Mouse (Mus musculus) heart, adult 9 months (tissue): ENCODE results near the gene Dph3.

Source experiments
- DNase-seq, 2 experiments: peaks; one replicate each; pipeline ENCODE4 v3.0.0; 2022; ENCODE audit warnings: low spot score in 2 of 2

The Dph3 gene

DNA sequence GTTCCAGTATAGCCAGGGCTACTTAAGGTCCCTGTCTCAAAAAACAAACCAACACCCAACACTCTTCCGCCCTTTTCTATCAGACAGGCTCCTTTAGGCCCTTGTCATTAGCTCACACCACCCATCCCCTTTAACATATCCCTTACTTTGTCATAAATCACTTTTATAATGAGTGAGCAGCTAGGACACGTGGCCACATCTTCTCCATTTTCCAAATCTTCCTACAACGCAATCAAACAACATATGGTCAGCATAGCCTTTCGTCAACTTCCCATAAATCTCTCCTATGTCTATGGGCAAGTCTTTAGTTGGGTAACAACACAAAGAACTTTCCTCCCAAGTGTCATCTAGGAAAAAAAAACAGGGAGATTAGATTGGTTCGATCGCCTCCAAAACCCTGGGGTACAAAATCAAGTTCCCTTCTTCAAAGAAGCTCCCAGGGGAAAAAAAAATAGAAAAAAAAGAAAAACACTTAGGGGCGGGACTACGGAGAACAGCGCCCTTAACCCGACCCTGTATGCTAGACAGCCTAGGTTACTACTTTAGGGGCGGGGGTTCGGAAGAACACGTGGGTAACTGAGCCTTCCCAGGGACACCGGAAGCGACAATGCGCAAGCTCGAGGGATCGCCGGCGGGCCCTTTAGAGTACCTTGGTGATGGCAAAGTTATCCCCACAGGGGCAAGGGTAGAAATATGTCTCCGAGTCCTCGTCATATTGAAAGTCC, 606 bp downstream of the Dph3 start, which contains the start of gene Oxnad1:
Gene Oxnad1 (plus strand): TSS at position 614 of the 725 bp plus-strand sequence.
- no peak for DNase-seq

DNA sequence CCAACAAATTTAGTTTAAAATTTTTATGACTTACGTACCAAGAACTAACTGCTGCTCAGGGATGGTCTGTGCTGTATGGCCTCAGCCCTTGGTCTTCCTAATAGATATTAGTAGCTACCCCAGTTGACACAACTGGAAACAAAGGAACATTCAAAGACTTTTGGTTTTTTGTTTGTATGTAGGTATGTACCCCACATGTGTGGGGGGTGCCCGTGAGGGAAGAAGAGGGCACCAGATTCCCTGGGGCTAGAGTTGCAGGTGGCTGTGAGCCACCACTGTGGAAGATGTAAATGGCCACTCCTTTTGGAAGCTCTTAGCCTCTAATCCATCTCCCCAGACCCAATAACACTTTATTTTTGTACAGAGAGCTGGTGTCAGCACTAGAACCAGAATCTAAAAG, 2.1 kb downstream of the Dph3 start:
- no peak for DNase-seq

- no peak for DNase-seq
Observed at GRCm38 (mm10) chr14:32082891-32083290, 2.6 kb downstream of the Dph3 start.

DNA sequence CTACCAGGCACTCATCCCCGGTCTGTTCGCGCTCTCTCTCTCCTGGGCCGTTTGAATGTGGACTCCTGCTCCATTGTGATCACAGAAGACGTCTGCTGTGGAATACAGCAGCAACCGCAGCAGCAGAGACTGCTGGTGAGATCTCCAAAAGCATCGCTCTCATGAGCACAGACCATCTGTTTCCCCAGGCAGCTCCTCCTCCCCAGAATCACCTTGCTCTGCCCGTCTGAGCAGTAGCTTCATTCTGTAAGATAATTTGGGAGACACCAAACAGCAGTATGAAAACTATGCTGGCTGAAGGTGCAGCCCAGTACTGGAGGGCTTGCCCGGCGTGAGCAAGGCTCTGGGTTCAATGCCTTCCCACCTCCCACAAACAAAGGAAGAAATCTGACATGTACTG, 4.5 kb downstream of the Dph3 start:
- no peak for DNase-seq

DNA sequence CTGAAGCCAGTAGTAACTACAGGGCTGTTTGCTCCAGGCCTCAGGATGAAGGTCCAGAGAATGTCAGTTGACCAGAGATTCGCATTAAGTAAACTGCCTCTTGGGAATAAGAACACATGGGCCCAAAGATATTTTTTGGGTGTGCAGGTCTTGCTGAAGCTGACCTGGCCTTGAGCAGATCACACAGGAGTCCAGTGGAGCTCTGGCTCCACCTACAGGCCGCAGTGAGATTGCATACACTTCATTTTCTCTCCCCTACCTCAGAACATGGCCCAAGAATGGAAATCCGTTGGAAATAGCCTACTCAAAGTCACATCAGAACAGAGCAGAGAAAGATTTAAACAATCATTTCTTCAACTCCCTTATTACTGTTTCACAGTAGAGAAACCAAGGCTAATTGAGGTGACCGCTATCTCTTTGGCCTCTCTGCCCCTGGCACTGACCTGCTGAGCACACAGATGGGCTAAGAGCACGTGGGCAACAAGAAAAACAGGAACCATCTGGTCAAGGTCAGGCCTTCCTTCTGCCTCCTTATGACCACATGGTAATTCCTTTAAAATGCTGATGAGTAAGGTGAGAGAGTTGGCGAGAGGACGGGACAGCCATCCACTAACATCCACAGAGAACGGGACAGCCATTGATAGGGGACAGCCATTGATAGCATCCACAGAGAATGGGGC, 8.5 kb downstream of the Dph3 start:
- peak; percentile 49 to 65 for DNase-seq

DNA sequence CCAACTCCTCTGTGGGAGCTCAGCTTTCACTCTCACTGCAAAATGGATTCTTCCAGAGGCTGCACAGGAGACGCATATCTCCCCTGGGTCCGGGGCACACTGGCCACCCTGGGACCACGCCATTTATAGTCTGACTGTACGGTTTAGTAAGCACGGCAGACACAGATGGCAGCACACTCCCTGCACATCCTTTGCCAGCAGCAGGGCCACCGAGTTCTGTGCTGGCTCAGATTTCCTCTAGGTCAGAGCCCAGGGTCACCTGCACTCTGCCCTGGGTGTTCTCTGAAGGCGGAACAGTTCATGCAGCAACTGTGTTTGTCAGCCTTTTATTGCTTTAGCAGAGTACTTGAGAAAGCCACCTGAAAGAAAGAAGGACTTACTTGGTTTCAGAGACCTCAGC, 11.6 kb downstream of the Dph3 start:
- no peak for DNase-seq

DNA sequence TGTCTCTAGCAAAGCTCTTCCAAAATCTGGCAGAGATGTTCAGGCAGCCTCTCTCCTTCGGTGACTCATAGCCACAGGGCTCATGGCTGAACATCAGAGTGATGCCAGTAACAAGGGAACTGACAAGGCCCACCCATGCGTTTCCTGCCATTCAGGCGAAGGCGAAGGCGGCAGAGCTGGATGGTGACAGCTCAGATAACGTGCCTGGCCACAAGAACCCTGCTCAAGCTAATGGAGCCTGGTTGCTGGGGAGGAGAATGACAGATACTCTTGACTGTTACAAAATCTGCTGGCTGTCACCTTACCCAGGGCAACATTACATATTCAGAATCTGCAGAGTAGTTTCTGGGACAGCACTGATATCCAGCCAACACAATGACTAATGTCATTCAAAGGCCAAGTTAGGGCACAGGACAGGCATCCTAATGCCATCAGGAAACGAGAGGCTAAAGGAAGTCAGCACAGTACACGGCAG, 12.3 kb downstream of the Dph3 start:
- peak; percentile 76 to 78 for DNase-seq

DNA sequence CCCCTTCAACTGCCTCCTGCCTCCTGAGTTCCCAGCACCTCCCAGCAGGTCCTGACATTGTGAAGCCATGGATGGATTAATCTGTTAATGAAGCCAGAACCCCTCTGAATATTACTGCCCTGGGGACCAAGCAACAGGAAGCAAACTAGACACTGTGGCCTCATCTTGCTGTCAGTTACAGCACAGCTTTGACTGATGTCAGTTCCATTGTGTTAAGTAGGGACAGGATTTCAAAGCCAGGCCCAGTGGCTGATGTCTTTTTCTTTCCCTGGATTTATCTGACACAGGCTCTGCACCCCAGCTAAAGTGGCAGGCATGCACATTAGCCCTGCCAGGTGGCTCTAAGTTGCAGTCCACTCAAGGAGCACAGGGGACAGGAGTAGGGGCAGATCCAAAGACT, 12.7 kb downstream of the Dph3 start:
- peak in 1 of 2 experiments; percentile 23 for DNase-seq

DNA sequence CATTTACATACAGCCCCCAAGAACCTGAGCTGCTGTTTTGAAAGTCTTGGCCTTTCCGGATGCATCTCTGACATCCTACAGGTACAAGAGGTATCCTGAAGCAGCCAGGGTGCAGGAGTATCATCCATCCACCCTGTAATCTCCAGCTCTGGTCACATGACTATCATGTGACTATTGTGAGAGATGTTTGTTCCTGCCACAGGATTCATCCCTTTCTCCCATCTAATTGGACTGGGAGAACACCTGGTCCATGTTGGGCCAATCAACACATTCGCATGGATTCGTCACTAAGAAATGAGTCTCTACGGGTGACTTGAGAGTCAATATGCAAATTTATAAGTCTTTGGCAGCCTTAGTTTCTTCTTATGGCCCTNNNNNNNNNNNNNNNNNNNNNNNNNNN, 24.1 kb downstream of the Dph3 start:
- DNase-seq, result no peak

GRCm38 (mm10) chr14:32057664-32058063, 27.9 kb downstream of the Dph3 start:
- DNase-seq, result no peak

DNA sequence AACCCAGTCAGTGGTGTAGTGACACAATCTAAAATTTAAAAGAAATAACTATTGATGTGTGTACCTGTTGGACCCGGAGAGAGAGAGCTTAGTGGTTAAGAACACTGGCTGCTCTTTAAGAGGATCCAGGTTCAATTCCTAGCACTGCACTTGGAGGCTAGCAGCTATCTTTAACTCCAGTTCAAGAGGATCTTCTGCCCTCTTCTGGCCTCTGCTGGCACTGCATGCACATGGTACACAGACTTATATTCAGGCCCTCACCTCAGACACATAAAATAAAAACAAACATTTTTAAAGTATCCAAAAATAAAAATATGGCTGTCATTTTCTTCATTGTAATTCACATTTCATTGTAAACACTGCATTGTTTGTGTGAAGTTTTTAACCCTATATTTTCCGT, 28.9 kb downstream of the Dph3 start:
- peak in 1 of 2 experiments; percentile 17 for DNase-seq

GRCm38 (mm10) chr14:32055781-32056180, 29.7 kb downstream of the Dph3 start:
- DNase-seq, result peak; percentile 41 to 42

GRCm38 (mm10) chr14:32054788-32055187, 30.7 kb downstream of the Dph3 start:
- DNase-seq, result no peak

- no peak for DNase-seq
Observed at GRCm38 (mm10) chr14:32053895-32054294, 31.6 kb downstream of the Dph3 start.

DNA sequence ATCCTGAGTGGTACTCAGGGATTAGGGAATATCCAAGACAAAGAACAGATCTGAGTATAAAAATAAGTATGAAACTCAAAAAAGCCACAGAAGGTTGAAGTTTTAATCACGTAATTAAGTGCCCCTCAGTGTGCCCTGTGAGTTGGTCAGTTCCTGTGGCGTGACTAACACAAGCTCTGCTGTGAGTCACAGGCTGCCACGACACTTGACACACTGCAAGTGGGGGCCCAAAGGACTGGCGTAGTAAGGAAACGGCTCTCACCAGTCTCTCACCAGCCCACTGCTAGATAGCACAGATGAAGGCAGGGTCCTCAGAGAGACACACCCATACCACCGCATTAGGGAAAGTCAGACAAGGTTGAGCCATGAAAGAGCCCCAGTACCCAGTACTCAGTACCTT, 35.4 kb downstream of the Dph3 start:
- DNase-seq, result no peak

DNA sequence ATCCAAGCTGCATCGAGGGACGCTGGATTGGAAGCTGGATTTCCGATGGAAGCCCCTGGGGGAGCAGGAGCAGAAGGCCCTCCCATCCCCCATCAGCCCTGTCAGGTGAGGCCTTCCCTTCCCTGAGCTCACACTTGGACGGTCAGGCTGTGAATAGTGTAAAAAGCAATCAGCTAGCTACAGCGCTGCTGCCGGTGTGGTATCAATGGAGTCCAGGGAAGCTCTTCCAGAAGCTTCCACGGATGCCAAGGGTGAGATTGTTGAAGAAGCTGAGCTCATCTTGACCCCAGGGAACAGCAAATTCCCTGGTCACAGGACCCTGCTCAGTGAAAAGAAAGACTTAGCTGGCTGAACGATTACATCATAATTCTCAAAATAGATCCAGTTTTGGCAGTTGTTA, 39.2 kb downstream of the Dph3 start:
- DNase-seq, result peak in 1 of 2 experiments; percentile 22

- DNase-seq, result no peak
Observed at GRCm38 (mm10) chr14:32042108-32042507, 43.4 kb downstream of the Dph3 start.

DNA sequence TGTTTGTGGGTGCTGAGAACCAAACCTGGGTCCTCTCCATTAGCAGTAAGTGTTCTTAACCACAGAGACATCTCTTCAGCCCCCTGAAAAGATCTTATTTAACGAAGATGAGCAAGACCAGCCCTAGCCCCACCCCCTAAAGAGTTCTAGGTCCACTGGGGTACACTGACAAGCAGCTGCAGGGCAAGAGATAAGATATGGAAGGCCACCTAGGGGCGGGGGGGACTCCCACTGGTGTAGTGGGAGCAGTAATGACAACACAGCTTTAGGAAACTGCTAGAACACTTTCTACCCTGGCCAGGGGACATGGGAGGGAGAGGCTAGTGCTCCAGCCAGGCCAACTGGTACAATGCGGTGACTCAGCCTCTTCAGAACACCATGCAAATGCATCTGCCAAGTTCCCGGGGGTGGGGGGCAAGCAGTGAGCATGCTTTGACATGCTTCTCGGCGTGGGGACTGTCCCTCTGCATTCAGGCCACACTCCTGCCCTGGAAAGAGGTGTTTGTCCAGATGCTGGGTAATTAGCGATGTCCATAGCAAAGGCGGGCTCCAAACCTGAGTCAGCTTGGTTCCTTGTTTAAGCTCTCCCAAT, 47.8 kb downstream of the Dph3 start:
- DNase-seq, result peak in 1 of 2 experiments; percentile 37

GRCm38 (mm10) chr14:32036482-32036881, 49.0 kb downstream of the Dph3 start:
- no peak for DNase-seq

DNA sequence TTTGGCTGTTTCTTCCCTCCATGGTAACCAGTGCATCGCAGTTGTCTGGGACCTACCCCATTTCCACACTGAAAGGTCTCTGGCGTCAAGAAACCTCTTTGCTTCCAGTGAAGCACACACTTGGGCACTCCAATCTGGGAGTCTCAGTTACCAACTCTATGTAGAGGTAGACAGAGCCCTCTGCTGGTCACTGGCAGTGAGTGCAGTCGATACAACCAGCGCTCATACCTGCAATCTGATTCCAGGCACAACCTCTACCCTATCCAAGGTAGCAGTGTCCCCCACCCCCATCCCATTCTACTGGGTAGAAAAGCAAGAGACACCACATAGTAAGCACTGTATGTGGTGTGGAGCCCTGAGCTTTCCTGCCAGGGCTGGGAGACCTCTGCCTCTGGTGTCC, 53.0 kb downstream of the Dph3 start:
- peak; percentile 60 to 75 for DNase-seq
